Mouse (Mus musculus) megakaryocyte, adult 5-6 weeks (primary cell): ENCODE measurements around the gene Sytl2. TPM values are rescaled to one million over a fixed set of nuclear protein-coding genes. Genes with fewer than 3 reads are reported as not detected.

Experiments used
- ATAC-seq: 2 replicates; pipeline ENCODE4 v1.8.0; 2016; ENCODE audit warnings: mild to moderate bottlenecking, inconsistent platforms; ENCODE audit not compliant: poor library complexity, severe bottlenecking
- total RNA-seq, 2 experiments: library from RNA; stranded (forward) in 1 of 2; stranded (reverse) in 1 of 2; fragments of 153-499, 151-499 nt in 1 of 2; fragments of 221-1000, 200-1000 nt in 1 of 2; gene quantifications; 2 replicates each; pipeline versions ENCODE4 v1.2.3 to v1.2.4; 2015 to 2017

Sytl2 gene
- total RNA-seq, 2 experiments from 2014 or later = 1.4 to 1.7 TPM

- ATAC-seq = no peak
These were observed 53.9 kb downstream of the Sytl2 start for GRCm38 (mm10) chr7:90355995-90356394.

- ATAC-seq = peak; percentile 33; the same call in 1 of the 2 replicates
These were observed 60.7 kb downstream of the Sytl2 start for GRCm38 (mm10) chr7:90362788-90363187.

- peak; percentile 87 for ATAC-seq
These were observed 68.2 kb downstream of the Sytl2 start for GRCm38 (mm10) chr7:90370071-90370851.

- no peak for ATAC-seq
These were observed 70.8 kb downstream of the Sytl2 start for GRCm38 (mm10) chr7:90372804-90373203.

GRCm38 (mm10) chr7:90384411-90384810 lies 82.4 kb downstream of the Sytl2 start:
- ATAC-seq = no peak

- ATAC-seq = no peak
These were observed 84.9 kb downstream of the Sytl2 start for GRCm38 (mm10) chr7:90386885-90387459.

GRCm38 (mm10) chr7:90389765-90390164 lies 87.7 kb downstream of the Sytl2 start:
- no peak for ATAC-seq

GRCm38 (mm10) chr7:90395073-90395472 lies 93.0 kb downstream of the Sytl2 start:
- no peak for ATAC-seq

- no peak for ATAC-seq
These were observed 93.9 kb downstream of the Sytl2 start for GRCm38 (mm10) chr7:90395928-90396327.

- ATAC-seq = peak; percentile 79
These were observed 107.9 kb downstream of the Sytl2 start for GRCm38 (mm10) chr7:90409934-90410333.

GRCm38 (mm10) chr7:90426020-90427001 lies 124.3 kb downstream of the Sytl2 start, which contains the start of gene Ccdc89:
Ccdc89 (plus strand) TSS chr7:90426577.
- ATAC-seq = peak; percentile 96

GRCm38 (mm10) chr7:90427006-90427405 lies 125.0 kb downstream of the Sytl2 start:
- ATAC-seq = no peak

GRCm38 (mm10) chr7:90432221-90432620 lies 130.2 kb downstream of the Sytl2 start:
- ATAC-seq = no peak

GRCm38 (mm10) chr7:90440044-90440443 lies 138.0 kb downstream of the Sytl2 start:
- no peak for ATAC-seq

- ATAC-seq = peak; percentile 4; the same call in 1 of the 2 replicates
These were observed 140.0 kb downstream of the Sytl2 start for GRCm38 (mm10) chr7:90442070-90442469.

- ATAC-seq = peak; percentile 86
These were observed 140.5 kb downstream of the Sytl2 start, which contains the start of gene Crebzf for GRCm38 (mm10) chr7:90442518-90443080. Crebzf (plus strand) TSS chr7:90442729.

GRCm38 (mm10) chr7:90443101-90444091 lies 141.3 kb downstream of the Sytl2 start:
- peak; percentile 71 for ATAC-seq

GRCm38 (mm10) chr7:90444206-90444605 lies 142.2 kb downstream of the Sytl2 start:
- ATAC-seq = no peak

- ATAC-seq = no peak
These were observed 154.2 kb downstream of the Sytl2 start for GRCm38 (mm10) chr7:90456149-90456844.
